Mouse (Mus musculus): Measurements from ENCODE around the gene Gabbr2. TPM values are rescaled to one million over a fixed set of nuclear protein-coding genes. Genes with fewer than 3 reads are reported as not detected.

The Gabbr2 gene
- polyA plus RNA-seq, 1 experiment from 2014 or later, result 1.3 TPM

DNA sequence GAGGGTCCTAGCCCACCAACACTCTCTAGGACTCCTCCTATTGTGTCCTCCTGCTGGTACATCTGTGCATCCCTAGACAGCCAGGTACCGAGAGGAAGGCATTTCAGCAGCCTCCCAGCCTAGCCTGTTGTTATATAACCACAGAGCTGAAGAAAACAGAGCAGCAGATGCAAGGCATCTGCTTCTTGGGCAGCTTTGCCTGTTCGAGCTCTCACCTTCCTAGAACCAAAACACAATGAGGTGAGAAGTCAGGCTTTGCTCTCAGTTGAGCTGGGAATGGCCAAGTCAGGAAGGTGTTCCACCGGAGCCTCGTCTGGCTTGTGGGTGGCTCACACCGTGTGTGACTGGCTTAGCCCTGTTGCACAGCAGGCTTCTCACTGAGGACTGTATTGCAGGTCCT, 8.8 kb downstream of the Gabbr2 start:
- 75% methylated on average over 5 of the region's 5 CpGs for WGBS
- H3K27ac ChIP-seq, result no peak overlapping the region
- no peak overlapping the region for H3K9ac ChIP-seq
- peaks cover 2% of the 10 kb centered on the region; the same call in 1 of the 2 replicates for H3K27me3 ChIP-seq
- no peaks in the 10 kb centered on the region for H3K9me3 ChIP-seq (replicated peaks)
- H3K4me3 ChIP-seq, result no peak overlapping the region
- no peaks in the 10 kb centered on the region for H3K36me3 ChIP-seq
- H3K4me1 ChIP-seq, result no peaks in the 10 kb centered on the region
- ATAC-seq (ENCODE audit: low FRiP score), result no peak
- no peak overlapping the region for H3K4me2 ChIP-seq (replicated peaks)

DNA sequence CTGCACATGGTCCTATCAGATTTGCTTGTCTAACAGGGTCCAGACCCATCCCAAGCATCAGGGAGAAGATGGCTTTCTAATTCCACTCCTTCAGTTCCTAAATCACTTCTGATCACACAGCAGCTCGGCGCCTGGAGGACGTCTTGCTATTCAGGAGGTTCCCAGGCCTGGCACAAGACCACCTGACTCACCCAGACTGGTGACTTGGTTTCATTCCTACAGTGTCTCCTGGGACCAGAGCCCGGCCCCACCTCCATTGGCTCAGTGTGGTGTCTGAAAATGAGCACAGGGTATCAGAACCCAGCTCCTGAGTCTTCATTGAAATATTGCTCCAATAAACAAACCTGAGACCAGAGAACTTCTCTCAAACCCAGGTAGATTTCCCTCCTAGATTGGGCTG, 9.6 kb downstream of the Gabbr2 start:
- no peaks in the 10 kb centered on the region for H3K4me1 ChIP-seq
- H3K9ac ChIP-seq, result no peak overlapping the region
- H3K4me2 ChIP-seq (replicated peaks), result no peak overlapping the region
- no peaks in the 10 kb centered on the region for H3K9me3 ChIP-seq (replicated peaks)
- no peak for ATAC-seq (ENCODE audit: low FRiP score)
- H3K36me3 ChIP-seq, result no peaks in the 10 kb centered on the region
- no peak overlapping the region for H3K4me3 ChIP-seq
- no peaks in the 10 kb centered on the region for H3K27me3 ChIP-seq
- H3K27ac ChIP-seq, result no peak overlapping the region
- WGBS, result 83% methylated on average over 4 of the region's 4 CpGs

DNA sequence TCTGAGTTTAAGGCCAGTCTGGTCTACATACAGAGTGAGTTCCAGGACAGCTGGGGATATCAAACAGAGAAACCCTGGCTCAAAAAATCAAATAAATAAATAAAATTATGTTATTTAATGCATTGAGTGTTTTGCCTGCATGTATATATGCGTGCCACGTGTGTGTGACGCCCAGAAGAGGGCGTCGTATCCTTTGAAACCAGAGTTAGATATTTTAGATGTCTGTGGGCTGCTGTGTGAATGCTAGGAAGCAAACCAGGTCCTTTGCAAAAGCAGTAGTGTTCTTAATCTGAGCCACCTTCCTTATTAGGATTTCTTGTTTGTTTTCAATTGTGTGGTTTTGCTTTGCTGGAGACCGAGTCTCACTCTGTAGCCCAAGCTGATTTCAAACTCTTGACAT, 13.3 kb downstream of the Gabbr2 start:
- Histone ChIP-seq H3K27me3 (no peaks in the 10 kb centered on the region), H3K36me3 (no peaks in the 10 kb centered on the region), H3K9me3 (replicated peaks) (no peaks in the 10 kb centered on the region), H3K27ac (no peak overlapping the region), H3K4me3 (no peak overlapping the region), H3K4me2 (replicated peaks) (no peak overlapping the region), H3K9ac (no peak overlapping the region), H3K4me1 (no peaks in the 10 kb centered on the region)
- WGBS, result 89% methylated on average over 6 of the region's 6 CpGs
- ATAC-seq (ENCODE audit: low FRiP score), result no peak

DNA sequence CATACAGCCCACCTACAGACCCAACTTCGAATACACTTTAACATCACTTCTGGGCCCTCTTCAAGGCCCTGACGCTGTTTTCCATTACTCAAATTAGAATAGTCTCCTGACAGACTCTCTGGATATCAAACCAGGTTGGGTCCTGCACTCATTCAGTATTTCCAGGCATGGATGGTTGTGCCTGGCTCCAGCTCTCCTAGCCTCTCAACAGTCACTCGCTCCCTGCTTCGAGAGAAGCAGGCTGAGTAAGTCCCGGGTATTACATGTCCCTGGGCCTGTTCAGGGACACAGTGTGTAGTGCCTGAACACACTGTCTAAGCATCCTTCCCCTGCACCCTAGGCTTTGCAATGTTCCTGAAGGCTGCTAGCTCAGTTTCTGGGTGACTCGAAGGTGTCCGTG, 14.5 kb downstream of the Gabbr2 start:
- no peak overlapping the region for H3K9ac ChIP-seq
- H3K27me3 ChIP-seq, result no peaks in the 10 kb centered on the region
- WGBS, result 92% methylated on average over 7 of the region's 7 CpGs
- ATAC-seq (ENCODE audit: low FRiP score), result no peak
- no peaks in the 10 kb centered on the region for H3K36me3 ChIP-seq
- no peaks in the 10 kb centered on the region for H3K9me3 ChIP-seq (replicated peaks)
- no peak overlapping the region for H3K27ac ChIP-seq
- H3K4me2 ChIP-seq (replicated peaks), result no peak overlapping the region
- H3K4me3 ChIP-seq, result no peak overlapping the region
- no peaks in the 10 kb centered on the region for H3K4me1 ChIP-seq

DNA sequence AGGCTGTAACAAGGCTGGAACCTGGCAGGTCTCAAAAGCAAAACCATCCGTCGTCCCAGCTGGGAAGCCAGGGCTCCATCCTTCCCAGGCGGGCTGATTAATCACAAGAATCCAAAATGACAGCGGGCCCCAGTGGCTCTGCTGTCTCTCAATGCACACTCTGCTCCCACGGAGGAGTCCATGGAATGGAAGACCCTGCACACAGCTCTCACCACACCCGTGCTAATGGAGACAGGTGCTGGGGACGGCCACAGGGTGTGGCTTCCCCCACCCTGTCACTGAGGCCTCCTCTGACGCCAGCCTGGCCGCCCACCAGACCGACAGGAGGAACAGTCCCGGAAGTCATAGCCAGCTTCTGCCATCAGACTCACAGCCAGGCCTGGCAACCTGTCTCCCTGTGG, 15.0 kb downstream of the Gabbr2 start:
- no peaks in the 10 kb centered on the region for H3K4me1 ChIP-seq
- H3K27me3 ChIP-seq, result no peaks in the 10 kb centered on the region
- H3K4me3 ChIP-seq, result no peak overlapping the region
- H3K36me3 ChIP-seq, result no peaks in the 10 kb centered on the region
- H3K9ac ChIP-seq, result no peak overlapping the region
- WGBS, result 69% methylated on average over 11 of the region's 11 CpGs
- no peaks in the 10 kb centered on the region for H3K9me3 ChIP-seq (replicated peaks)
- no peak overlapping the region for H3K27ac ChIP-seq
- H3K4me2 ChIP-seq (replicated peaks), result no peak overlapping the region
- ATAC-seq (ENCODE audit: low FRiP score), result no peak

DNA sequence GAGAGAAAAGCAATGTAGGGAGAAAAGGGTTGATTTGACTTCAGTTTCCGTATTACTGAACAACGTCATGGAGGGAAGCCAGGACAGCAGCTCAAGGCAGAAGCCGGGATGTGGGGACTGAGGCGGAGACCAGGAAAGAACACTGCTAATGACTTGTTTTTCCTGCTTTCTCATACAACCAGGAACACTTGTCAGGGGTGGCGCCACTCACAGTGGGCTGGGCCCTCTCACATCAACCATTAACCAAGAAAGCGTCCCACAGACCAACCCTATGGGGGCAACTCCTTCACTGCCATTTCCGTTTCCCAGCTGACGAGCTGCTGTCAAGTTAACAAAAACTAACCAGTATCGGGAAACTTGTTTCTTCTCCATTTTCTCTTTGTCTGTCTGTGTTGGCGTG, 18.4 kb downstream of the Gabbr2 start:
- 81% methylated on average over 10 of the region's 10 CpGs for WGBS
- no peak overlapping the region for H3K4me2 ChIP-seq (replicated peaks)
- H3K36me3 ChIP-seq, result no peaks in the 10 kb centered on the region
- no peak for ATAC-seq (ENCODE audit: low FRiP score)
- H3K9ac ChIP-seq, result no peak overlapping the region
- H3K27me3 ChIP-seq, result no peaks in the 10 kb centered on the region
- no peak overlapping the region for H3K27ac ChIP-seq
- H3K9me3 ChIP-seq (replicated peaks), result no peaks in the 10 kb centered on the region
- no peaks in the 10 kb centered on the region for H3K4me1 ChIP-seq
- no peak overlapping the region for H3K4me3 ChIP-seq

DNA sequence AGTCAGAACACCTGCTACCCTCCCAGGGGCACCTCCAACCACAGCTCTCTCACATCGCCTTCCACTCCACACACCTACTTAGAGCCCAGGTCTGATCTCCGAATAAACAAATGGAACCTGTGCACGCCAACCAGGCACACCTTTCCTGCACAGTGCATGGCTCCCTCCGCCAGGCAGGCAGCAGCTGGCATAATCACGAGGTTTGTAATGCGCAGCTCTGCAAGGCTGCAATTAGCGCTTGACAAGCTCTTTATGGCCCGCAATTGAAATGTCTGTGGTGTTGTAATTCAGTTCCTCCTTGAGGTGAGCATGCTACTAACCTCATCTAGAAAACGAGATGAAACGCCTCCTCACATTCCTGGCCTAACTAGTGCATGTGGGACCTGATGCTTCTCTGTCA, 23.7 kb downstream of the Gabbr2 start:
- no peaks in the 10 kb centered on the region for H3K27me3 ChIP-seq
- H3K36me3 ChIP-seq, result no peaks in the 10 kb centered on the region
- ATAC-seq (ENCODE audit: low FRiP score), result no peak
- H3K4me1 ChIP-seq, result no peaks in the 10 kb centered on the region
- no peak overlapping the region for H3K4me3 ChIP-seq
- 0 out of 2 replicates have a peak, but pooled peaks cover 4% of the 10 kb centered on the region for H3K9me3 ChIP-seq (replicated peaks)
- WGBS, result 91% methylated on average over 10 of the region's 10 CpGs
- H3K27ac ChIP-seq, result no peak overlapping the region
- H3K4me2 ChIP-seq (replicated peaks), result no peak overlapping the region
- no peak overlapping the region for H3K9ac ChIP-seq

DNA sequence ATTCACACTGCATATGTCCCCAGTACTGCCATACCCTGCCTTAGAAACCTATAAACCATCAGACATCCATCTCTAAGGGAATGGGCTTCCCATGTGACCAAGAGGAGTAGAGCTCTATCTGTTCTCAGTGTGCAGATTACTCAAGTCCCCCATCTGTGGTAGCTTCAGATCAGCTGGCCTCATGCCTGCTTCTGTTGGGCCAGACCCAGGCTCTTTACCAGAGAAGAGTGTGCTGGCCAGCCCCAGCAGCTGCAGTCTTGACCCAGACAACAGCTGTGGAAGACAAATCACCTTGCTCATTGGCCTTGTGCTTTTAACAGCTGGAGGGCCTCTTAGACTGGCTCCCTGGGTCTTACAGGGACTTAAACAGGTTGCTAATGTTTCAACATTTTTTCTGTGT, 25.1 kb downstream of the Gabbr2 start:
- no peaks in the 10 kb centered on the region for H3K27me3 ChIP-seq
- H3K4me3 ChIP-seq, result no peak overlapping the region
- H3K9ac ChIP-seq, result no peak overlapping the region
- H3K4me2 ChIP-seq (replicated peaks), result no peak overlapping the region
- H3K4me1 ChIP-seq, result no peaks in the 10 kb centered on the region
- no peak overlapping the region for H3K27ac ChIP-seq
- ATAC-seq (ENCODE audit: low FRiP score), result no peak
- H3K9me3 ChIP-seq (replicated peaks), result 0 out of 2 replicates have a peak, but pooled peaks cover 4% of the 10 kb centered on the region
- no peaks in the 10 kb centered on the region for H3K36me3 ChIP-seq

DNA sequence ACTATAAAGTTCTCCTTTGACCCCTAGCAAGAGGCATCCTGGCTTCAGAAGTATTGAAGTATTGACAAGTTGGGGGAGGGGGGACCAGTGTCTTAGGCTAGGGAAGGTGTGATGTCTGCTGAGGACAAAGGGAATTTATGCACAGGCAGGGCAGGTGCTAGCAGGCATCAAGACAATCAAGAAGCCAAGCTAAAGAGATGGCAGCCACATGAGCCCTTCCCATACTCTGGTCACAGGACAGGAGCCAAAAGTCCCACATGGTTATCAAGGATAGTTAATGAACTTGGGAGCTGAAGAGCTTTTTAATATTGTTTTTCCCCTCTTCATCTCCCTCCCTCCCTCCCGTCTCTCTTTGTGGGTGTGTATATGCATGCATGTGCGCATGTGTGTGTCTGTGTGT, 30.3 kb downstream of the Gabbr2 start:
- Histone ChIP-seq H3K27me3 (no peaks in the 10 kb centered on the region), H3K9ac (no peak overlapping the region), H3K36me3 (no peaks in the 10 kb centered on the region), H3K9me3 (replicated peaks) (0 out of 2 replicates have a peak, but pooled peaks cover 4% of the 10 kb centered on the region), H3K27ac (no peak overlapping the region), H3K4me3 (no peak overlapping the region), H3K4me1 (no peaks in the 10 kb centered on the region), H3K4me2 (replicated peaks) (no peak overlapping the region)
- ATAC-seq (ENCODE audit: low FRiP score), result no peak
- 89% methylated on average over 2 of the region's 2 CpGs for WGBS

DNA sequence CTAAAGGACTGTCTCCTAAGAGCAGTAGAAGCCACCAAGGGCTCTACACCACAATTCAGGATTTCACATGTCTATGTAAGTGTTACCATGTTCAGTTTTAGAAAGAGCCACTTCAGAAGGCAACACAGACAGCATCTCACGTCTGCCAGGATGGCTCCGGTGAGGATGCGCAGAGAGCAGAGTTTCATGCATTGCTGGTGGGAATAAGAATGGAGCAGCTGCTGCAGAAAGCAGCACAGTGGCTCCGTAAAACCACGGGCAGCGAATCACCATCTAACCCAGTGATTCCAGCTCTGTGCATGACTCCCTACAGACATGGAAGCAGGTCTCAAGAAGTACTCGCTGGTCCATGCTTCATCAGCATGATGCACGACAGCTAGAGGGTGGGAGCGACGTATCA, 31.5 kb downstream of the Gabbr2 start:
- H3K9ac ChIP-seq, result no peak overlapping the region
- H3K4me1 ChIP-seq, result no peaks in the 10 kb centered on the region
- 88% methylated on average over 10 of the region's 10 CpGs for WGBS
- H3K4me2 ChIP-seq (replicated peaks), result no peak overlapping the region
- H3K27me3 ChIP-seq, result no peaks in the 10 kb centered on the region
- ATAC-seq (ENCODE audit: low FRiP score), result no peak
- no peak overlapping the region for H3K4me3 ChIP-seq
- no peak overlapping the region for H3K27ac ChIP-seq
- H3K36me3 ChIP-seq, result no peaks in the 10 kb centered on the region
- 0 out of 2 replicates have a peak, but pooled peaks cover under 1% of the 10 kb centered on the region for H3K9me3 ChIP-seq (replicated peaks)

DNA sequence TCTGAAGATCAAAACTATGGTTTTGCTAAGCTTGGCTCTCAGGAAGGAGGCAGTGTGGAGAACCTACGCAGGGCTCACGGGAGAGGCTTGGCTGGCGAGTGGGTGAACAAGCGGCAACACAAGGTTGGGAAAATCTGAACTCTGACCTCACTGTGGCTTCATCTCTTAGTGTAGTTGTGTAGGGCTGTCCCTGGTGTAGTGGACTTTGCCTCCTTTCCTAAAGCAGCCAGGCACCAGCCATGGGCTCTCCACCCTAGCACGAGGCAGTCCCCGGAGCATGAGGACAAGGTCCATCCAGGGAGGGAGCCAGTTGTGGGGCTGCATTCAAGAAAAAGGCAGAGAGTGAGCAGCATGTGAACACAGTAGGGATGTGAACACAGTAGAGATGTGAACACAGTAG, 31.9 kb downstream of the Gabbr2 start:
- H3K4me3 ChIP-seq, result no peak overlapping the region

DNA sequence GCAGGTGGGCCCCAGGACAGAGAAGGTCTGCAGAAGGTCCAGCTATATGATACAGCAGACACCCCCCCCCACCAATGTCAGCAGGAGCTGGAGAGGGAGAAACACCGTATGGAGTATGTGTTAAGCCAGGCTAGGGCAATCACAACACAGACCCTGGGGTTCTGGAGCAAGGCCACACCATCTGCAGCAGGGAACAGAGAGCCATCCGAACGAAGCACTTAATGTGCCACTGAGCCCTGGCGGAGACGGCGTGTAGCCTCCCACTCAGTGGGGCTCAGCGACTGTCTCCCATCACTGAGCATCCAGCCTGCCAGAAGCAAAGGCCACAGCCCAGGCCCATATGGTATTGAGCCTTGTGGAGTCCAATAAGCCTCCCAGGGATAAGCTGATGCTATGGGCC, 33.7 kb downstream of the Gabbr2 start:
- Histone ChIP-seq H3K9ac (no peak overlapping the region), H3K9me3 (replicated peaks) (no peaks in the 10 kb centered on the region), H3K36me3 (no peaks in the 10 kb centered on the region), H3K27me3 (no peaks in the 10 kb centered on the region), H3K27ac (no peak overlapping the region), H3K4me2 (replicated peaks) (no peak overlapping the region), H3K4me3 (no peak overlapping the region), H3K4me1 (no peaks in the 10 kb centered on the region)
- ATAC-seq (ENCODE audit: low FRiP score), result no peak
- 87% methylated on average over 7 of the region's 7 CpGs for WGBS

More for the DNA sequence above, 31.9 kb downstream of the Gabbr2 start:
- Histone ChIP-seq H3K9ac (no peak overlapping the region), H3K27me3 (no peaks in the 10 kb centered on the region), H3K36me3 (no peaks in the 10 kb centered on the region), H3K9me3 (replicated peaks) (no peaks in the 10 kb centered on the region), H3K4me1 (no peaks in the 10 kb centered on the region), H3K27ac (no peak overlapping the region), H3K4me2 (replicated peaks) (no peak overlapping the region)
- WGBS, result 95% methylated on average over 6 of the region's 6 CpGs
- no peak for ATAC-seq (ENCODE audit: low FRiP score)

DNA sequence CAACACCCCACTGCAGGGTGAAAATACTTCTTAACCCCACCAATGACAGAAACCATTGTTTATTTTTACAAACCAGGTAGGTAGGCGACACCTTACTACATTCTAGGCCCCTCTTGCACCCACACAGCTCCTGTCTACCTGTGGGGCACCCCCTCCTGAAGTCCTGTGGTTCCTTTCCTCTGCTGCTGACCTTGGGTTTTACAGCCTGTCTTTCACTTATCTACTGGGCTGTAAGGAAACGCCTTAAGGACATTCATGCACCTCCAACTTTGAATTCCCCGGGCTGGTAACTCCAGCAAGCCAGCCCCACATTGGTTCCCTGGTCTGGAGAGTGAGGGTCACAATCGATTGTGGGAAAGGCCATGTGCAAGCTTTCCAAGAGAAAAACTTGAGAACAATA, 34.7 kb downstream of the Gabbr2 start:
- H3K9ac ChIP-seq, result no peak overlapping the region
- no peak for ATAC-seq (ENCODE audit: low FRiP score)
- H3K27me3 ChIP-seq, result no peaks in the 10 kb centered on the region
- H3K36me3 ChIP-seq, result no peaks in the 10 kb centered on the region
- H3K4me2 ChIP-seq (replicated peaks), result no peak overlapping the region
- H3K4me1 ChIP-seq, result no peaks in the 10 kb centered on the region
- WGBS, result 63% methylated on average over 4 of the region's 4 CpGs
- no peak overlapping the region for H3K27ac ChIP-seq
- H3K4me3 ChIP-seq, result no peak overlapping the region
- H3K9me3 ChIP-seq (replicated peaks), result no peaks in the 10 kb centered on the region

DNA sequence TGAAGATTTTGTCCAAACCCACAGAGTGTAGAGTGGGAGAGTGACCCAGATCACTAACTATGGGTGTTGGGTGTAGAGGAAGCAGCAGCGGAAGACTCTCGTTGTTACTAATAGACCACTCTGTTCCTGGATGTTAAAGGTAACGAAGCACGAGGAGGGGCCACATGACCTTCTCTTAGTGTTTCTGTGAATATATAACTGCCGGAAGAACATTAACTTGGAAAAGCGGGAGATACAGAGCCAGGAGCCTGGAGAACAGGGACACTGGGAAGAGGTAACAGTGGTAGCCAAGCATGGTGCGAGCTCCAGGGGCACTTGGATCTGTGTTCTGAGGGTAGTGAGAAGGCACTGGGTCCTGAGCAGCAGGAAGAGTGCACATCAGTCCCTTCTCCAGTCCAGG, 38.7 kb downstream of the Gabbr2 start:
- Histone ChIP-seq H3K4me2 (replicated peaks) (no peak overlapping the region), H3K36me3 (no peaks in the 10 kb centered on the region), H3K9me3 (replicated peaks) (no peaks in the 10 kb centered on the region), H3K4me3 (no peak overlapping the region), H3K27me3 (no peaks in the 10 kb centered on the region), H3K9ac (no peak overlapping the region), H3K4me1 (no peaks in the 10 kb centered on the region), H3K27ac (no peak overlapping the region)
- 86% methylated on average over 7 of the region's 7 CpGs for WGBS
- no peak for ATAC-seq (ENCODE audit: low FRiP score)

All from hindbrain, embryonic 12.5 days (tissue).